Mouse (Mus musculus) monocyte, adult 59 days (primary cell): ENCODE measurements around the gene Vmn1r16. TPM values are rescaled to one million over a fixed set of nuclear protein-coding genes. Genes with fewer than 3 reads are reported as not detected.

Experiments
- total RNA-seq, 2 experiments: library from RNA; stranded (reverse); gene quantifications; one replicate each; pipeline ENCODE4 v1.2.4; 2023

Vmn1r16 gene
- total RNA-seq = not detected

GRCm38 (mm10) chr6:57329394-57329793 lies at the start of gene Vmn1r16:
Gene Vmn1r16 (minus strand): TSS chr6:57329494.

GRCm38 (mm10) chr6:57363627-57364026 lies 34.3 kb upstream of the Vmn1r16 start, which contains the start of gene Vmn1r17:
Gene Vmn1r17 (minus strand): TSS chr6:57363727.

Other genes with a start within 250 kb of the Vmn1r16 start
- not detected for gene Vmn1r10, start 220.0 kb downstream of the Vmn1r16 start, total RNA-seq
- not detected for gene Vmn1r11, start 196.0 kb downstream of the Vmn1r16 start, total RNA-seq
- gene Vmn1r12, start 172.6 kb downstream of the Vmn1r16 start, total RNA-seq = under 1 TPM in 1 of 2 experiments, not detected in 1; 0.09 TPM
- gene Vmn1r13, start 126.2 kb downstream of the Vmn1r16 start, total RNA-seq = not detected
- gene Vmn1r14, start 97.8 kb downstream of the Vmn1r16 start, total RNA-seq = not detected
- gene Vmn1r15, start 71.5 kb downstream of the Vmn1r16 start, total RNA-seq = not detected
- gene Vmn1r17, start 34.2 kb upstream of the Vmn1r16 start, total RNA-seq = not detected
- not detected for gene Vmn1r18, start 66.3 kb upstream of the Vmn1r16 start, total RNA-seq
- not detected for gene Vmn1r19, start 74.3 kb upstream of the Vmn1r16 start, total RNA-seq
- gene Vmn1r20, start 99.4 kb upstream of the Vmn1r16 start, total RNA-seq = not detected
- 10 to 100 TPM in 1 of 2 experiments, 1 to 10 TPM in 1; 8.0 to 11.8 TPM for gene Ppm1k, start 206.0 kb upstream of the Vmn1r16 start, total RNA-seq